Mouse (Mus musculus): ENCODE data around the gene Myt1. TPM values are rescaled to one million over a fixed set of nuclear protein-coding genes. Genes with fewer than 3 reads are reported as not detected.

Myt1 gene
- polyA plus RNA-seq (2016; fragmentation: Nextera tagmentation; extraction: Ambion mirVana), result 9.5 and 11.5 TPM in 2 replicates

GRCm38 (mm10) chr2:181763006-181763830 lies at the start of gene Myt1:
Myt1 (plus strand) TSS chr2:181763332.
- Histone ChIP-seq H3K36me3 (replicated peaks) (no peaks in the 10 kb centered on the region), H3K4me3 (peak within 1 kb of the TSS; percentile 50), H3K27me3 (ENCODE audit: poor library complexity, severe bottlenecking) (peaks cover 23% of the 10 kb centered on the region), H3K4me1 (peaks cover 74% of the 10 kb centered on the region), H3K27ac (peak within 1 kb of the TSS; percentile 85), H3K9me3 (no peaks in the 10 kb centered on the region)
- 20% methylated on average over 8 of the region's 8 CpGs for WGBS
- DNase-seq (ENCODE audit: extremely low spot score, low spot score), result peak; percentile 59

GRCm38 (mm10) chr2:181713749-181714148 lies 49.4 kb upstream of the Myt1 start:
- Histone ChIP-seq H3K9me3 (no peaks in the 10 kb centered on the region), H3K27ac (no peak overlapping the region), H3K36me3 (replicated peaks) (no peaks in the 10 kb centered on the region), H3K4me3 (no peak overlapping the region), H3K4me1 (peaks cover 23% of the 10 kb centered on the region), H3K27me3 (ENCODE audit: poor library complexity, severe bottlenecking) (no peaks in the 10 kb centered on the region)
- WGBS, result 83% methylated on average over 1 of the region's 1 CpGs
- no peak for DNase-seq (ENCODE audit: extremely low spot score, low spot score)

DNA sequence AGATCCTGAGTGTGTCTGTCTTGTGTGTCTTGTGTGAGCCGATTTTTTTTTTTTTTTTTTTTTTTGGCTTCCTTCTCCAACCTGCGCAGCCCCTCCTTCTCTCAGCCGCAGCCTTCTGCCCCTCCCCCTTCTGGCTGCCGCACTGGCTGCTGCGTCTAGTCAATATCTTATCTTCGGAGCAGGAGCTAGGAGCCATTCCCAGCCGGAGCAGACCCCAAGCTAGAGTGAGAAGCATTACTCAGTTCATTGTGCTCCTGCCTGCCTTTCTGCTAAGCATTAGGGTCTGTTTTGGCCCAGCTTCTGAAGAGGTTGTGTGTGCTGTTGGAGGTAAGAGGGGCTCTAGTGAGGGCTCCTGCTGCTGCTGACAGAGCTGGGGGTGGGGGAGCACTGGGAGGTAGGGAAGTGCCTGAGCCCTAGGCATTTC lies 48.2 kb upstream of the Myt1 start, which contains the start of gene Oprl1:
TSS of gene Oprl1 (plus strand) at position 114 of the 424 bp plus-strand sequence.
- WGBS, result 3% methylated on average over 7 of the region's 7 CpGs
- peak; percentile 41 for DNase-seq (ENCODE audit: extremely low spot score, low spot score)
- no peaks in the 10 kb centered on the region for H3K9me3 ChIP-seq
- no peaks in the 10 kb centered on the region for H3K27me3 ChIP-seq (ENCODE audit: poor library complexity, severe bottlenecking)
- peaks cover 23% of the 10 kb centered on the region for H3K4me1 ChIP-seq
- H3K36me3 ChIP-seq (replicated peaks), result peaks cover 3% of the 10 kb centered on the region; the same call in 1 of the 2 replicates
- H3K4me3 ChIP-seq, result peak within 1 kb of the TSS; percentile 44
- H3K27ac ChIP-seq, result peak within 1 kb of the TSS; percentile 82

- Histone ChIP-seq H3K4me1 (peaks cover 23% of the 10 kb centered on the region), H3K9me3 (no peaks in the 10 kb centered on the region), H3K36me3 (replicated peaks) (peaks cover 3% of the 10 kb centered on the region; the same call in 1 of the 2 replicates), H3K4me3 (peak overlapping the region; percentile 44), H3K27me3 (ENCODE audit: poor library complexity, severe bottlenecking) (no peaks in the 10 kb centered on the region), H3K27ac (peak overlapping the region; percentile 82)
- 61% methylated on average over 3 of the region's 3 CpGs for WGBS
- no peak for DNase-seq (ENCODE audit: extremely low spot score, low spot score)
These were observed 47.8 kb upstream of the Myt1 start for GRCm38 (mm10) chr2:181715382-181715781.

DNA sequence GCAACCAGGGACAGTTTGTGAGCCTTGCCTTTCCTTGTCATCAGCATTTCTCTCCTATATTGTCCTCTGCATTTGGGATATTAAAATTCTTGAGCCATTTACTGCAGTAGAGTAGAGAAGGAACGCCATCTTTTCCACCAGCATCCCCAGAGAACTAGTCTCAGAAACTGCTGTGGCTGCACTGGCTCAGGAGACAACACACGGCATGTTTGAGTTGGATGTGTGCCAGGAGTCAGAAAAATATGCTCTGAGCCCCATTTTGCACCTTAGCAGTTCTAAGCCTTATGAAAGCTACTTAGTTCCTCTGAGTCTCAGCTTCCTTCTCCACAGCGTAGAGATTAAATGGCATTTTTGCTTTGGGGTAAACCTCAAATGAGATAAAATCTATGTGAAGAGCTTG lies 46.1 kb upstream of the Myt1 start:
- H3K4me3 ChIP-seq, result no peak overlapping the region
- peaks cover 3% of the 10 kb centered on the region; the same call in 1 of the 2 replicates for H3K36me3 ChIP-seq (replicated peaks)
- WGBS, result 87% methylated on average over 3 of the region's 3 CpGs
- DNase-seq (ENCODE audit: extremely low spot score, low spot score), result no peak
- no peaks in the 10 kb centered on the region for H3K9me3 ChIP-seq
- H3K4me1 ChIP-seq, result peaks cover 23% of the 10 kb centered on the region
- no peak overlapping the region for H3K27ac ChIP-seq
- no peaks in the 10 kb centered on the region for H3K27me3 ChIP-seq (ENCODE audit: poor library complexity, severe bottlenecking)

DNA sequence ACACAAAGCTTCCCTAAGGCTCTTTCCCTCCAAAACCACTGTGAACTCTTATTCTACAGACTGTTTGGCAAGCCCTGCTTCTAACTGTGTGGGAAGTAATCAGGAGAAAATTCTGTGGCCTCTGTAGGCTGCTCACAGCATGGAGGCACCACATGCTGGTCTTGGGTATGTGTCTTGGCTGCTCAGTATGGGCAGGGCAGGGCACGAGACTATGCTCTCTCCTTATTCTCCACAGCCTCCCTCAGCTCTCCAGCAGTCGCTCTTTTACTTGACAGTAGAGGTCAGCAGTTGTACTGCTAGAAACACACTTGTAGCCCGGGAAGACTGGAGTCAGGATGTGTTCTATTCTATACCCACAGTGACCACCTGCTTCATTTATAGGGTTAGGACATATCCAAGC lies 43.1 kb upstream of the Myt1 start:
- Histone ChIP-seq H3K4me3 (no peak overlapping the region), H3K27ac (no peak overlapping the region), H3K4me1 (peaks cover 7% of the 10 kb centered on the region), H3K36me3 (replicated peaks) (peaks cover 3% of the 10 kb centered on the region; the same call in 1 of the 2 replicates), H3K9me3 (no peaks in the 10 kb centered on the region), H3K27me3 (ENCODE audit: poor library complexity, severe bottlenecking) (no peaks in the 10 kb centered on the region)
- DNase-seq (ENCODE audit: extremely low spot score, low spot score), result no peak
- 48% methylated on average over 3 of the region's 3 CpGs for WGBS

DNA sequence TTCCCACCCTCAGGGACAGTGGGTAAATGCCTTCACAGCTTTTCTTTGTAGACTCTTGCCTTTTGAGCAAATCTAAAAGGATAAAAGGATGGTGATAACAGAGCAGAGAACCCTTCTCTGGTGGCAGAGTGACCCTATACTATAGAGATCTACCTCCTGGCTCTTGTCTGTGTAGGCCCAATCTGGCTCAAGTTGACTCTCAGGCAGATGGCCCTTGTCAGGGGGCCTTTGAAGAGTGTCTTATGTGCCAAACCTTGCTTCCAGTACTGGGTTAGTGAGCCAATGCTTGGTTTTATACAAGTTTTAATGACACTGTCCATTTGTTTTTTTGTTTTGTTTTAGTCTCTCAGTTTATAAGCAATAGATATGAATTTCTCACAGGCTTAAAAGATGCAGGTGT lies 41.9 kb upstream of the Myt1 start:
- Histone ChIP-seq H3K4me3 (no peak overlapping the region), H3K9me3 (no peaks in the 10 kb centered on the region), H3K4me1 (no peaks in the 10 kb centered on the region), H3K27ac (no peak overlapping the region), H3K27me3 (ENCODE audit: poor library complexity, severe bottlenecking) (no peaks in the 10 kb centered on the region), H3K36me3 (replicated peaks) (peaks cover 3% of the 10 kb centered on the region; the same call in 1 of the 2 replicates)
- DNase-seq (ENCODE audit: extremely low spot score, low spot score), result no peak

GRCm38 (mm10) chr2:181722213-181722612 lies 40.9 kb upstream of the Myt1 start:
- no peak overlapping the region for H3K4me3 ChIP-seq
- no peaks in the 10 kb centered on the region for H3K4me1 ChIP-seq
- peaks cover 3% of the 10 kb centered on the region; the same call in 1 of the 2 replicates for H3K36me3 ChIP-seq (replicated peaks)
- H3K9me3 ChIP-seq, result no peaks in the 10 kb centered on the region
- 12% methylated on average over 3 of the region's 3 CpGs for WGBS
- H3K27ac ChIP-seq, result no peak overlapping the region
- H3K27me3 ChIP-seq (ENCODE audit: poor library complexity, severe bottlenecking), result no peaks in the 10 kb centered on the region
- DNase-seq (ENCODE audit: extremely low spot score, low spot score), result peak; percentile 56

GRCm38 (mm10) chr2:181727659-181728262 lies 35.4 kb upstream of the Myt1 start:
- H3K36me3 ChIP-seq (replicated peaks), result no peaks in the 10 kb centered on the region
- H3K27me3 ChIP-seq (ENCODE audit: poor library complexity, severe bottlenecking), result no peaks in the 10 kb centered on the region
- peak overlapping the region; percentile 32 for H3K27ac ChIP-seq
- WGBS, result 63% methylated on average over 9 of the region's 9 CpGs
- no peak overlapping the region for H3K4me3 ChIP-seq
- H3K4me1 ChIP-seq, result peaks cover 10% of the 10 kb centered on the region
- no peak for DNase-seq (ENCODE audit: extremely low spot score, low spot score)
- no peaks in the 10 kb centered on the region for H3K9me3 ChIP-seq

GRCm38 (mm10) chr2:181730051-181730450 lies 33.1 kb upstream of the Myt1 start:
- DNase-seq (ENCODE audit: extremely low spot score, low spot score), result no peak
- H3K27me3 ChIP-seq (ENCODE audit: poor library complexity, severe bottlenecking), result no peaks in the 10 kb centered on the region
- no peaks in the 10 kb centered on the region for H3K9me3 ChIP-seq
- WGBS, result 79% methylated on average over 3 of the region's 3 CpGs
- H3K4me3 ChIP-seq, result no peak overlapping the region
- H3K36me3 ChIP-seq (replicated peaks), result no peaks in the 10 kb centered on the region
- H3K27ac ChIP-seq, result no peak overlapping the region
- peaks cover 10% of the 10 kb centered on the region for H3K4me1 ChIP-seq

DNA sequence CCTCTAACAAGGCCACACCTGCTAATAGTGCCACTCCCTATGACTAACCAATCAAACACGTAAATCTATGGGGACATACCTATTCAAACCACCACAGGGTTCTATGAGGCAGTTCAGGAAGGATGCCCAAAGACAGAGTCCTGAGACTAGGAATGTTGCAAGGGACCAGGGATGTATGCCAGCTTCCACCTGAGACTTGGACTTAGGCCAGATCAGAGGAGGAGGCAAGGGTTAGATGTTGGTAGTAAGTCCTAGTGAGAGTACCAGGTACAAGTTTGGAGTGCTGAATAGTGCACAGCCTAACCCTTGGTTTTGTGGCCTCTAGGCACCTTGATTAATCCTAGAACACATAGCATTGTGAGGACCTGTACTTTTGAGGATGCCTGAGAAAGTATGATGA lies 10.5 kb upstream of the Myt1 start:
- Histone ChIP-seq H3K27me3 (ENCODE audit: poor library complexity, severe bottlenecking) (no peaks in the 10 kb centered on the region), H3K4me1 (no peaks in the 10 kb centered on the region), H3K9me3 (no peaks in the 10 kb centered on the region), H3K4me3 (no peak overlapping the region), H3K27ac (no peak overlapping the region), H3K36me3 (replicated peaks) (no peaks in the 10 kb centered on the region)
- DNase-seq (ENCODE audit: extremely low spot score, low spot score), result no peak
- 86% methylated on average over 1 of the region's 1 CpGs for WGBS

DNA sequence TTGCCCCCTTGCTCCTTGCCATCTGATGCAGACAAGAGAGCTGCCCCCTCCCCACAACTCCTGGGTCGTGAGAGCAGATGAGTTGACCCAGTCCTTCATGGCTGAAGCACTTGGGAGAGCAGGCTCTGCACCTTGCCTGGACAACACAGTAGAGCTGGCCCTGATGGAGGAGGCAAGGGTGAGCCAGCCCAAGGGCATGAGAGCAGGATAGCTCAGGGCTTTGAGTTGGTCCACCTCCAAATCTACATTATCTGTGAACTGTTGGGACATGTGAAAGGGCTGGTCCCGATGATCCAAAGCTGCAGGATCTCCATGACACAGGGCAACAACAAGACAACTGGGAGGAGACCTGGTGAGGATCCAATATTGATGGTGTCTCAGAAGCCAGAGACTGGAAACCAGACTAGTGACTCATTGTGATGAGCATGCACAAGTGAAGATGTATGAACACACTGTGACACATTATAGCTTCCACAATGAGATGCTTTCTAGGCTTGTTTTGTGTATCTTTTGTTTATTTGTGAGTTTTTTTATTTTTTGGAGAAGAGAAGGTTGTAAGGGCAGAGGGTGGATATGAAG lies 4.9 kb upstream of the Myt1 start:
- peaks cover 28% of the 10 kb centered on the region for H3K4me1 ChIP-seq
- 76% methylated on average over 2 of the region's 2 CpGs for WGBS
- no peaks in the 10 kb centered on the region for H3K9me3 ChIP-seq
- H3K36me3 ChIP-seq (replicated peaks), result no peaks in the 10 kb centered on the region
- 0 out of 2 replicates have a peak, but pooled peaks cover 8% of the 10 kb centered on the region for H3K27me3 ChIP-seq (ENCODE audit: poor library complexity, severe bottlenecking)
- no peak for DNase-seq (ENCODE audit: extremely low spot score, low spot score)
- no peak overlapping the region for H3K4me3 ChIP-seq
- H3K27ac ChIP-seq, result peak overlapping the region; percentile 51; the same call in 1 of the 2 replicates

Data from forebrain, embryonic 10.5 days (tissue).